Mouse (Mus musculus): ENCODE results near the gene Mab21l1.

Mab21l1 gene

GRCm38 (mm10) chr3:55782056-55782687 lies at the start of gene Mab21l1:
Gene Mab21l1, plus strand, starts transcription at chr3:55782510.
- peak; percentile 18 for DNase-seq (ENCODE audit: low spot score)

GRCm38 (mm10) chr3:55733665-55734064 lies 48.6 kb upstream of the Mab21l1 start:
- DNase-seq (ENCODE audit: low spot score), result no peak

GRCm38 (mm10) chr3:55741428-55741827 lies 40.9 kb upstream of the Mab21l1 start:
- DNase-seq (ENCODE audit: low spot score), result no peak

GRCm38 (mm10) chr3:55742218-55742617 lies 40.1 kb upstream of the Mab21l1 start:
- no peak for DNase-seq (ENCODE audit: low spot score)

- DNase-seq (ENCODE audit: low spot score), result no peak
Measured at GRCm38 (mm10) chr3:55742654-55743053, 39.7 kb upstream of the Mab21l1 start.

- no peak for DNase-seq (ENCODE audit: low spot score)
Measured at GRCm38 (mm10) chr3:55743885-55744284, 38.4 kb upstream of the Mab21l1 start.

GRCm38 (mm10) chr3:55750445-55751065 lies 31.8 kb upstream of the Mab21l1 start:
- no peak for DNase-seq (ENCODE audit: low spot score)

- no peak for DNase-seq (ENCODE audit: low spot score)
Measured at GRCm38 (mm10) chr3:55751363-55751762, 30.9 kb upstream of the Mab21l1 start.

GRCm38 (mm10) chr3:55752558-55752957 lies 29.8 kb upstream of the Mab21l1 start:
- no peak for DNase-seq (ENCODE audit: low spot score)

GRCm38 (mm10) chr3:55753872-55754271 lies 28.4 kb upstream of the Mab21l1 start:
- DNase-seq (ENCODE audit: low spot score), result no peak

GRCm38 (mm10) chr3:55754981-55755608 lies 27.2 kb upstream of the Mab21l1 start:
- no peak for DNase-seq (ENCODE audit: low spot score)

GRCm38 (mm10) chr3:55755805-55756601 lies 26.3 kb upstream of the Mab21l1 start:
- DNase-seq (ENCODE audit: low spot score), result no peak

GRCm38 (mm10) chr3:55756602-55757190 lies 25.6 kb upstream of the Mab21l1 start:
- no peak for DNase-seq (ENCODE audit: low spot score)

- DNase-seq (ENCODE audit: low spot score), result no peak
Measured at GRCm38 (mm10) chr3:55758297-55758696, 24.0 kb upstream of the Mab21l1 start.

- DNase-seq (ENCODE audit: low spot score), result no peak
Measured at GRCm38 (mm10) chr3:55763591-55763990, 18.7 kb upstream of the Mab21l1 start.

GRCm38 (mm10) chr3:55768654-55769053 lies 13.7 kb upstream of the Mab21l1 start:
- no peak for DNase-seq (ENCODE audit: low spot score)

- DNase-seq (ENCODE audit: low spot score), result no peak
Measured at GRCm38 (mm10) chr3:55769308-55769707, 13.0 kb upstream of the Mab21l1 start.

GRCm38 (mm10) chr3:55774203-55774602 lies 8.1 kb upstream of the Mab21l1 start:
- no peak for DNase-seq (ENCODE audit: low spot score)

GRCm38 (mm10) chr3:55775245-55775644 lies 7.1 kb upstream of the Mab21l1 start:
- no peak for DNase-seq (ENCODE audit: low spot score)

GRCm38 (mm10) chr3:55775753-55776152 lies 6.6 kb upstream of the Mab21l1 start:
- no peak for DNase-seq (ENCODE audit: low spot score)

- DNase-seq (ENCODE audit: low spot score), result no peak
Measured at GRCm38 (mm10) chr3:55777501-55777900, 4.8 kb upstream of the Mab21l1 start.

All from yolk sac, embryonic 10.5 days (tissue).